Mouse (Mus musculus) forebrain, postnatal 0 days (tissue): ENCODE measurements at regions not wholly inside any gene's neighbourhood (a gene's known extent, or its start where the extent isn't known, plus 50 kb on each side); places are given as distances from the start of the nearest gene placed in this dataset.

Experiments used
- ATAC-seq: fragments of 200-750 bp; cut with Nextera tagmentation; 2 replicates; pipeline ENCODE4 v1.8.0; 2017; ENCODE audit warnings: mild to moderate bottlenecking, moderate library complexity
- DNase-seq: peaks from one replicate; pipeline ENCODE4 v3.0.0-alpha.2; 2015
- H3K27ac ChIP-seq: fragments of 300-500 bp; sonication (generic); 2 replicates; pipeline ENCODE4 v1.5.1; 2014; ENCODE audit warnings: low read depth, mild to moderate bottlenecking, antibody characterized with exemption, low read length, moderate library complexity, mixed read lengths
- H3K27me3 ChIP-seq: fragments of 300-500 bp; sonication (generic); 2 replicates; pipeline ENCODE4 v1.6.1; 2014; ENCODE audit warnings: mild to moderate bottlenecking, low read length, mixed read lengths; ENCODE audit not compliant: insufficient read depth
- H3K36me3 ChIP-seq: fragments of 300-500 bp; sonication (generic); 2 replicates; pipeline ENCODE4 v1.6.1; 2014; ENCODE audit warnings: mild to moderate bottlenecking, moderate library complexity; ENCODE audit not compliant: insufficient read depth
- H3K4me1 ChIP-seq: fragments of 300-500 bp; sonication (generic); 2 replicates; pipeline ENCODE4 v1.6.1; 2014; ENCODE audit warnings: antibody characterized with exemption; ENCODE audit not compliant: insufficient read depth
- H3K4me2 ChIP-seq: fragments of 300-500 bp; sonication (generic); 2 replicates; pipeline ENCODE4 v1.6.1; 2014; ENCODE audit warnings: low read depth, mild to moderate bottlenecking, moderate library complexity
- H3K4me3 ChIP-seq: fragments of 300-500 bp; sonication (generic); 2 replicates; pipeline ENCODE4 v1.5.1; 2014; ENCODE audit warnings: low read depth, low read length, mixed read lengths
- H3K9ac ChIP-seq: fragments of 300-500 bp; sonication (generic); 2 replicates; pipeline ENCODE4 v1.6.1; 2014; ENCODE audit warnings: mild to moderate bottlenecking
- H3K9me3 ChIP-seq: fragments of 300-500 bp; sonication (generic); 2 replicates; pipeline ENCODE4 v1.6.1; 2016; ENCODE audit warnings: low read length
- CTCF ChIP-seq: sonication (generic); IDR thresholded peaks from 2 replicates; pipeline ENCODE4 v1.5.1; 2016; ENCODE audit warnings: antibody characterized with exemption, control low read depth, low read depth
- WGBS: fragments of 180-500 bp; shearing (Covaris S2); extraction: QIAGEN DNeasy Blood & Tissue Kit; methylation state at CpG from one replicate; pipeline ENCODE4 v1.1.7; 2014; 5-methylcytosine and 5-hydroxymethylcytosine counted together

DNA sequence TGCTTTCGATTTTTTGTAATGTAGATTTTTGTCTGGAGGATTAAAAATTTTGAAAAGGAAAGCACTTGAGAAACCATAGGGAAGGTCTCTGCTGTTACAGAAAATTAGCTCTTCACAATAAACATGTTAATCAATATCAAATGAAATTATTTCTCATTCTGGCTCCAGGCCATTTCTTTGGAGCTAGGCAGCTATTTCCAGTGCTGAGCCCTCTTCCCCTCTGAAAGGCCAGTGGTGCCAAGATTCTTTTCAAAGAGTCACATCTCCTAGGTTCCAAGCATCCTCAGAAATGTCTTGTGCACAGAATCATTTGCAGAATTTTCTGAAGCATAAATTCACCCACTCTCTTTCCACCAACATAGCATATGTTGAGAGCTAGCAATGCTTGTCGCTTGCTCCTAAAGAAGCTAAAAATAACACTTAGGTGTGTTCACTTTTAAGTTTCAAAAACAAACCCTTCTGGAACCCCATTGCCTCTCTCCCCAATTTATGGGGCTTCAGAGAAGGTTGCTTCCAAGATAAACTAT, 357.2 kb downstream of the Sec23a start:
- Histone ChIP-seq H3K9me3 (no peaks in the 10 kb centered on the region), H3K9ac (no peak overlapping the region), H3K4me1 (peaks cover 9% of the 10 kb centered on the region), H3K4me3 (no peak overlapping the region), H3K4me2 (no peak overlapping the region), H3K27me3 (no peaks in the 10 kb centered on the region), H3K27ac (no peak overlapping the region), H3K36me3 (no peaks in the 10 kb centered on the region)
- no peak for DNase-seq
- no peak for ATAC-seq
- no peak for TF ChIP-seq CTCF
- WGBS, result 48% methylated on average over 2 of the region's 2 CpGs

DNA sequence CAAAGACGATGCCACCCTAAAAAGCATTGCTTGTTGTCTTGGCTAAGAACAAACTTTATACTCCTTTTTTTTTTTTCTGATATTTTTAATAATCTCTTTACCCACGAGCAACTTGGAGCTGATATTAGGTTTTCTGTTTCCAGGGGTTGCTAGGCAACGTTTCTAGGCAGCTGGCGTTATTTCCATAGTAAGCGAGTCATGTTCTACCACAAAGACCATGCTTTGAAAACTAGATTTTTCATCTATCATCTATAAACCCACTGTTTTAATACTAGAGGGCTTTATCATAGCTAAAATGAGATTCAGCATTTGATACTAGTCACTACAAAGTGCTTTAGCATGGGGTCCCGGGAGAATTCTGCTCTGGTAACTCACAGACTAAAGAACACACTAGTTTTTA, 358.1 kb downstream of the Sec23a start:
- no peak for TF ChIP-seq CTCF
- H3K4me2 ChIP-seq, result no peak overlapping the region
- no peaks in the 10 kb centered on the region for H3K9me3 ChIP-seq
- peaks cover 9% of the 10 kb centered on the region for H3K4me1 ChIP-seq
- WGBS, result 32% methylated on average over 6 of the region's 6 CpGs
- H3K27me3 ChIP-seq, result no peaks in the 10 kb centered on the region
- H3K36me3 ChIP-seq, result no peaks in the 10 kb centered on the region
- ATAC-seq, result peak; percentile 81
- H3K27ac ChIP-seq, result 0 out of 2 replicates have a peak overlapping the region, but pooled peaks have one; percentile 57
- DNase-seq, result peak; percentile 72
- no peak overlapping the region for H3K9ac ChIP-seq
- no peak overlapping the region for H3K4me3 ChIP-seq

DNA sequence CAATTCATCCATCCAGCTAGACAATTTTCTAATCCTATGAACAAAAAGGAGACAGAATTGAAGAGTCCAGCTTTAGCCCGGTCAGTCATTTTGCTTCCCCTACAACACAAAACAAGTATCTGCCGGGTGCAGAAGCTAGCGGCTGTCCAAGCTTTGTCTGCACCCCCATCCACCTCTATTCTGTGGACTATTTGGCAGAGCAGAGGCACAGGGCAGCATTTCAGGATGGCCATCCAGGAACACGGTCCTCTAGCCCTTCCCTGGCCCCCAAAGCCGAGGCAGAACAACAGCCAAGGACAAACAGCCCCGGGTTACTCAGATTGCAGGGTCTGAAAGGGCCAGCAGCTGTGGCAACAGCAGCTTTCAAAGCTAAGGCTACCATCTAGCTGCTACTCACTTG, 358.6 kb downstream of the Sec23a start:
- no peak overlapping the region for H3K4me2 ChIP-seq
- ATAC-seq (peak; percentile 32), DNase-seq (no peak)
- 30% methylated on average over 6 of the region's 6 CpGs for WGBS
- TF ChIP-seq CTCF, result no peak
- H3K36me3 ChIP-seq, result no peaks in the 10 kb centered on the region
- no peaks in the 10 kb centered on the region for H3K27me3 ChIP-seq
- H3K27ac ChIP-seq, result peak overlapping the region; percentile 40
- H3K9ac ChIP-seq, result no peak overlapping the region
- H3K4me1 ChIP-seq, result peaks cover 9% of the 10 kb centered on the region
- no peak overlapping the region for H3K4me3 ChIP-seq
- no peaks in the 10 kb centered on the region for H3K9me3 ChIP-seq

- TF ChIP-seq CTCF, result no peak
- ATAC-seq, result no peak
- Histone ChIP-seq H3K4me2 (no peak overlapping the region), H3K9ac (no peak overlapping the region), H3K36me3 (no peaks in the 10 kb centered on the region), H3K4me3 (no peak overlapping the region), H3K27ac (no peak overlapping the region), H3K4me1 (peaks cover 9% of the 10 kb centered on the region), H3K9me3 (no peaks in the 10 kb centered on the region), H3K27me3 (no peaks in the 10 kb centered on the region)
- DNase-seq, result no peak
- WGBS, result 65% methylated on average over 4 of the region's 4 CpGs
Measured at GRCm38 (mm10) chr12:58652701-58653100, 359.1 kb downstream of the Sec23a start.

DNA sequence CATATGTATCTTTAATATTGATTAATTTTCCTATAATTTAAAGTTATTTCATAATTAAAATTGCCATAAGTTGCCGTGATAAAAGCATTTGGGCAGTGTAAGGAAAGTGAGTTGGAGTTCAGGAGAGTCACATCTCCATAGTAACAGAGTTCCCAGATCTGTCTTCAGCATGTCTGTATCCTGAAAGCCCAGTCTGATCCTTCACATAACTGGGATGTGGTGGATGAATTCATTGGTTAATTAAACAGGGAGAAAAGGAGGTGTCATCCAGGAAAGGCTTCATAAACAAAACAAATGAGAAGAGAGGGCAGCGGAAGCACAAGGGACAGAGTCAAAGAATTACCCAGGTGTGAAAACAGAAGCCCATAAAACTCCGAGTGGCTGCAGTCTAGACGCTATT, 363.5 kb downstream of the Sec23a start:
- no peak for ATAC-seq
- H3K9ac ChIP-seq, result no peak overlapping the region

GRCm38 (mm10) chr12:58643843-58644242, 368.0 kb downstream of the Sec23a start:
- Histone ChIP-seq H3K36me3 (no peaks in the 10 kb centered on the region), H3K4me3 (no peak overlapping the region), H3K27ac (no peak overlapping the region), H3K9ac (no peak overlapping the region), H3K27me3 (no peaks in the 10 kb centered on the region), H3K4me2 (no peak overlapping the region), H3K4me1 (no peaks in the 10 kb centered on the region), H3K9me3 (no peaks in the 10 kb centered on the region)
- TF ChIP-seq CTCF, result no peak
- WGBS, result 77% methylated on average over 3 of the region's 3 CpGs
- ATAC-seq (no peak), DNase-seq (no peak)

More for the DNA sequence above, 363.5 kb downstream of the Sec23a start:
- Histone ChIP-seq H3K27ac (no peak overlapping the region), H3K9me3 (no peaks in the 10 kb centered on the region), H3K4me3 (no peak overlapping the region), H3K4me1 (peaks cover 6% of the 10 kb centered on the region), H3K36me3 (no peaks in the 10 kb centered on the region), H3K27me3 (no peaks in the 10 kb centered on the region), H3K4me2 (no peak overlapping the region)
- DNase-seq, result no peak
- no peak for TF ChIP-seq CTCF
- 36% methylated on average over 4 of the region's 4 CpGs for WGBS

- Histone ChIP-seq H3K9me3 (no peaks in the 10 kb centered on the region), H3K4me3 (no peak overlapping the region), H3K9ac (no peak overlapping the region), H3K36me3 (no peaks in the 10 kb centered on the region), H3K4me1 (no peaks in the 10 kb centered on the region), H3K27me3 (no peaks in the 10 kb centered on the region), H3K27ac (no peak overlapping the region), H3K4me2 (no peak overlapping the region)
- ATAC-seq (no peak), DNase-seq (no peak)
- TF ChIP-seq CTCF, result no peak
- 95% methylated on average over 1 of the region's 1 CpGs for WGBS
Measured at GRCm38 (mm10) chr12:58639478-58639877, 370.4 kb upstream of the Clec14a start.
